Mouse (Mus musculus) MN1 (cell line): ENCODE data around the gene 4930558K02Rik.

Experiments used
- DNase-seq: peaks from one replicate; pipeline ENCODE4 v3.0.0-alpha.2; 2016; ENCODE audit warnings: low spot score

Gene 4930558K02Rik

DNA sequence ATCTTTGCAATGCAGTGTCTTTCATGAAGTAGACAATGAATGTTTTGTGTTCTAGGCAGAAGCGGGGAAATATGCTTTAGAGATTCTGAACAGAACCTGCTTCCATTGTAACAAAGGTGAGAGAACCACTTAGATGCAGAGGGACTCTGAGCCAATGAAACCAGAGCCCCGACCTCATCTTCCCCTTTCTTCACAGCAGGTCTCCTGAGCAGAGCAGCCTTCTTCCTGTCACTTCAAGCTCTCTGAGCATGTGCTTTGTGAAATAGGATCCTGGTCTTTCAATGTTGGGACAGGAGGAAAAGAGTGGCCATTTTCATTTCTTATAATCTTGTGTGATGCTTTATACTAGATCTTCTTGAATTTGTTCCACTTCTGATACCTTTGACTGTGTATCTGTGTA, 79.3 kb downstream of the 4930558K02Rik start:
- no peak for DNase-seq

DNA sequence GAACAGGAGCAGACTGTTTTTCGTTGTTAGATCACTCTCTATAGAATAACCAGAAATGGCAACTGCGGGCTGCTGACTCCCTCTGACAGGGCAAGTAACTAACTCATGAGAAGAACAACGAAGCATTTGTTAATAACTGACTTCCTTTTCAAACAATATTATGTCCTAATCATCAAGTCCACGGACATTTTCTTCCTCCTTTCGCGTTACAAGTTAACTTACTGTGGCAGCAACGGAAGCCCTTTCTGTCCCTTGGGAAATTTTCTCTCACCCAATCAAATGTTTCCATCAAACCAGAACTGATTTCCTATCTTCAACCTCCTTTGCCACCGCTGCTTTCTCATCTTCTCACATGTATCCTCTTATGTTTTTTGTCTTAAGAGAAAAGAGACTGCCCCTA, 82.2 kb downstream of the 4930558K02Rik start:
- no peak for DNase-seq

DNA sequence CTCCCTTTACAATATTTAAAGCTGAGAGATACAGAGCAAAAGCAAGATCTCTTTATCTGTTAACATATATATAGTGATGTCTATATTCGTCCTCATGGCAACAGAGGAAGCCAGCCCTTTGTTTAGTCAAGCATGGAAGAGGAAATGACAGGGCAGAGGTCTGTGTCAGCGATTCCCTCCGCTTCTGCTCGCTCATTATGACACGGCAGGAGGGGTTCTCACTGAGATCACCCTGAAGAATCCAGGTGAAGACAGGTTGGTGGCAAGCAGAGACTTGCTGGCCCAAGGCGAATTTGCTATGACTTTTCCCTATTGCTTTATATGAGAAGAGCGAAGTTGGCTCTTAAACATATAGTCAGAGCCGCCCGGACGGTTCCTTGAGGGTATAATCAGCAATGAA, 83.3 kb downstream of the 4930558K02Rik start:
- no peak for DNase-seq

DNA sequence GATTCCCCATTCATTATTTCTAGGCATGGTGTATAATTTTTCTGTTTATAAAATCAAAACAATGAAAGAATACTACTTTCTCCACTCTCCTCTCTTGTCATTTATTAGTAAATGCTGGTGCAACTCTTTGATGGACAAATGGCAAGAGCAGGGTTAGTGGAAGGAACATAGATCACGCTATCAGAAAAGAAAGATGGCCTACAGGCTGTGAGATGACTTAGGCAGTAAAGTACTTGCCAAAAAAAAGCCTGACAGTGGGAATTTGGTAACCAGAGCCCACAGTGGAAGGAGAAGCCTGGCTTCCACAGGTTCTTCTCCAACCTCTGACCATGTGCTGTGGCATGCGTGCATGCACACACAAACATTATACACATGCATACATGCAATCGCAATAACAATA, 84.4 kb downstream of the 4930558K02Rik start:
- DNase-seq, result no peak

DNA sequence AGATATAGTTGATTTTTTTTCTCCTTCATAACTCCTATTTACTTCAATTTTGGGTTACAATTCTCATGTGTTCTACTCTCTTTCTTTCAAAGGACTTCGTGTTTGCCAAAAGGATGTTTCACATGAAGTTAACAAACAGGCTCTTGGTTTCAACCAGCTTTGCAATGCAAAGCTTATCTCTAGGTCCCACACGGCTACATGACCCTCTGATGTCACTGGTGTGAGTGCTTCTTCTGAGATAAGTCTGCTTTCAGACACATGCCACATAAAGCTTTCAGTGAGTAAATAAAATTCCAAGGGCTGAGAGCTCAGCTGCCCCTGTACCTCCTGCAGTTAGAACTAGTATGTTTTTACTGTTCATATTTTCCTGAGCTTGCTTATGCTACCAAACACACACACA, 84.9 kb downstream of the 4930558K02Rik start:
- no peak for DNase-seq

DNA sequence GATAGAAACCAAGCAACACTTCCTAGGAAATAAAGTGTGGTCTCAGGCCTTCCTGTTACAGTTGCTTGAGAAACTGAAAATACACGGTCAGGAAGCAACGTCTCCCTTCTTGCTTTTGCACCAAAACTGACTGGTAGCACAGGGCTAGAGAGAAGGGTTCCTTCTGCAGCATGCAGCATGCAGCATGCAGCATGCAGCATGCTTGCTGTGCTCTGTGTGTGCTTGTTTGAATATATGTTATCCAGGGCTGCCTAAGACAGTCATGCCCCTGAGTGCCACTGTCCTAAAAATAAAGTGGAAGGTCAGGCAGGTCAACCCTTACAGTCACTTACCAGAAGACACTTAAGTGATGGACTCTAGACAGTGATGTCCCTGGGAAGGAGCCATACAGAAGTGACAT, 85.3 kb downstream of the 4930558K02Rik start:
- no peak for DNase-seq
